Mouse (Mus musculus): ENCODE data around the gene Timm8a1.

DNA sequence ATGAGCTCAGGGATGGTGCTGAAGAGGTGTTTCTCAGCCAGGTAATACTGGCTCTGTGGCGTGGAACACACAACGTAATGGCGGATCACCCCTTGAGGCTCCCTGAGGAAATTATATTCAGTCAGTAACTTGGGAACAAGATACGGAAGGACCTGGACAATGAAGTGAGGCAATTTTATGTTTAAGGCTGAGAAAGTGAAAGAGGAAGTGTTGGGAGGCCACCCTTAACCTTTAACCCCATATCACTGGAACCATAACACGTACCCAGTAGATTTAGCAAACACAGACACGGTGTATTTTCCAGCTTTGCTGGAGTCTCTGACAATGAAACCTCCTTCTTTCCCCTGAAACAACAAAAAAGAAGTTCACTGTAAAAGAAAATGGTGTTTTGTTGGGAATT lies 12.8 kb upstream of the Timm8a1 start:
- no peak for TF ChIP-seq CTCF (conservative IDR thresholded peaks at IDR 0.05 in 1 of 2, IDR thresholded peaks at IDR 0.05 in 1 of 2; ENCODE audit: low read depth in 2 of 2, low read length in 2 of 2)
- no peak for TF ChIP-seq TBP (conservative IDR thresholded peaks at IDR 0.05; ENCODE audit: low read depth, low read length)
- TF ChIP-seq POLR2A (IDR thresholded peaks at IDR 0.05; ENCODE audit: low read depth, low read length) = no peak
- no peak for TF ChIP-seq E2F4 (IDR thresholded peaks at IDR 0.05; ENCODE audit: insufficient replicate concordance, low read depth, low read length)
- no peak for TF ChIP-seq MAX (IDR thresholded peaks at IDR 0.05; ENCODE audit: low read length)
- no peak for TF ChIP-seq UBTF (IDR thresholded peaks at IDR 0.05; ENCODE audit: low read depth, low read length)
- no peak for TF ChIP-seq MAFK (IDR thresholded peaks at IDR 0.05; ENCODE audit: insufficient replicate concordance, low read length)
- TF ChIP-seq POLR2AphosphoS2 (IDR thresholded peaks at IDR 0.05; ENCODE audit: low read depth, low read length) = no peak
